Mouse (Mus musculus): Measurements from ENCODE around the gene Irs3. TPM values are rescaled to one million over a fixed set of nuclear protein-coding genes. Genes with fewer than 3 reads are reported as not detected.

The Irs3 gene
- polyA plus RNA-seq (2015; fragmentation: Illumina TruSeq; extraction: RNeasy Lipid Tissue Mini Kit (QIAGEN cat#74804); ENCODE audit: insufficient read depth, low replicate concordance): 0.64 TPM

DNA sequence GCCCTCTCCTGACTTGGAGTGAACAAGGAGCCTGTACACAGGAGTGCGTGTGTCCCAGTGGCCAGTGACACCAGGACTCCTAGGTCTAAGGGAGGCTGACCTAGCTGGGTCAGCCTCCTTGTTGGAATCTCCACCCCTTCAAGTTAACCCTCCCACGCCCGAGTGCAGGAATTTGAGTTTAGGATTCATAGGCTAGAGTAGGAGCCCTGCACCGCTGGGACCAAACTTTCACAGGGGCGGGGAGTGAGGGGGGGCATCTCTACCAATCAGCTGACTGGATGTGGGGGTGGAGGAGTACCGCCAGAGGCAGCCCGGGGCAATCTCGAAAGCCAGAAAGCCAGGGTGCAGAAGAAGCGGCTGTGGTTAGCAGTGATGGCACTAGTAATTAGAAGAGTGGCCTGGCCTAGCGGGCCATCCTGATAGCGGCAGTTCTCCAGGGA, at the start of gene Irs3:
Gene Irs3 (minus strand): TSS at position 63 of the 440 bp plus-strand sequence.

DNA sequence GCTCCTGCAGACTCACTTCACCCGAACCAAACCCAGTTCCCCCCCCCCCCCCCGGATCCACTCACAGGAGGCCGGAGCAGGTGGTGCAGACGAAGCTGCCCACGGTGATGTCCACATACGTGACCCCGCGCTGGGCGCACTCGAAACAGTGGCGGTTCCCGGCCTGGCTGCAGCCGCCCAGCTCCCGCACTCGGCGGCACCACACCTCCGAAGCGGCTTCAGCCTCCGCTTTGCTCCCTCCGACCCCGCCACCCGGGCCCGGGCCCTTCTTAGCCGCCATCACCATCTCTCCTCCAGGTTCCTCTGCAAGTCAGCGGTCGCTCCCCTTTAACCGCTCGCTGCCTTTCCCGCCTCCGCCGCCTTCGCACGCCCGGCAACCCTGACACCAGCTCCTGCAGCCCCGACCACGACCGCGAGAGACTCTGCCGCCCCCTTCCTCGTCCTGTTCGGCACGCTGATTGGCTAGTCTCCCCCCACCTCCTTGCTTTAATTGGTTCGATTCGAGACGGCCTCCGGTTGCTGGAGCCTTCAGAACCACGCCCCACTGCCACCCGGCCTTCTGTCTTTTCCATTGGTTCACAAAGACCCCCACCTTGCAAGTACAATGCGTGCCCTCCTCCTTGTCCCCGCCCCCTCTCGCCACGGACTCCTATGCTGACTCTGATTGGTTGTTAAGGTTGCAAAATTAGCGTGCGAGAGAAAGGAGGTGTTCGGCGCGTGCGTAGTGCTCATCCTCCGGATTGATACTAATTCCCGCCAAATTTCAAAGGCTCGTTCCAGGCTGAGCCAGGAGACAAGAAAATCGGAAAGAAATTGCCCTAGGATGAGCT, 39.0 kb upstream of the Irs3 start, which contains the start of gene Agfg2:
Gene Agfg2 (minus strand): TSS at position 433 of the 830 bp plus-strand sequence.

DNA sequence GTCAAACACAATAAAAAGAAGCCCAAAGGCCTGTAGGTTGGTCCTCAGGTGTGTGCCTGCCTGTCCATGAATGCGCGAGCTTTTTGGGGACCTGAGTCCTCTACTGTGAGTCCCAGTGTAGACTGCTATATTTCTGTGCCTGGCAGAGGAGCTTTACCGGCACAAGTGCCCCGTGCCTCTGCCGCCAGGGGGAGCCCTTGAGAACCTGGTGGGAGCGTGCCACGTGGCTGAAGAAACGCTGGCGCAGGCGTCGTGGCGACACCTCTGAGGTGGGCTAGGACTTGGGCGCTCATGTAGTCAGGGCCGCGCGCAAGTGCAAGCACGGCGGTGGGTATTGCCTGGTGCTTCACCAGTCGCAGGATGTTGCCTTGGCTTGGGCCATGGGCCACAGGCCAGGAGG, 4.5 kb downstream of the Irs3 start, which contains the start of gene Sap25:
Gene Sap25 (plus strand): TSS at position 281 of the 400 bp plus-strand sequence.

DNA sequence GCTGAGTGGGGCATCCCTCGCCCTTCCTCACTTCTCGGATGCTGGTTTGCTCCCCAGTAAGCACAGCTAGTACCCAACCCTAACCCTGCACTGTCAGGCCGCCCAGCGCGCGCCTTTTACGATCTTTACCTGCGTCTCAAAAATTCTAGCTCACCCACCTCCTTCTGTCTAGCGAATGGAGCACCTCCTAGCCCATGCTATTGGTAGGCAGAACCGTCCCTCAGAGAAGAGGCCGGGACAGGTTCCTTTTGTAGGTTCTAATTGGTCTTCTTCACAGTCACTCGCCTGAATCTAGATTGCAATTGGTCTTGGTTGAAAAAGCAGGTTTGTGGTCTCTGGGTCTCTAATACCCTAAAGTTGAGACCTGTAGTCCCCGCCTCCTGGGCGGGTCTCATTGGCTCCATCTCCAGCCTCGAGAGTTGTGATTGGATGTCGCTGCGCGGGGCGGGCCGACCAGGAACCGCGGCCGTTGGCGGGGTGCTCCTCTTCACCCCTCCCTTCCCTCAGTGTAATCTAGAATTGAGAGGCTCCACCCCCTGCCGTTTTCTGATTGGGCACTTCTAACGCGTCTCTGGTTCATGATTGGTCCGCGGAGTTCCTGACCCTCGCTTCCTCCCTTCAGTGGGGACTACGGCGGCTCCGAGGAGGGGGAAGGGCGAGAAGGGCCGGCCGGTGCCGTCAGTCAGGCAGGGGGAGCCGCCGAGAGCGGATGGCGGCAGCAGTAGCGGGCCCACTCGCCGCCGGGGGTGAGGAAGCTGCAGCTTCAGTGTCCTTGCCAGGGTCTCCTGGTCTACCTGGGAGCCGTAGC, 16.8 kb downstream of the Irs3 start, which contains the start of the genes Fbxo24, Lrch4 and Gm20605:
Gene Fbxo24 (minus strand): TSS at position 505 of the 808 bp plus-strand sequence.
Gene Lrch4 (plus strand): TSS at position 624 of the 808 bp plus-strand sequence.
Gene Gm20605 (plus strand): TSS at position 678 of the 808 bp plus-strand sequence.

DNA sequence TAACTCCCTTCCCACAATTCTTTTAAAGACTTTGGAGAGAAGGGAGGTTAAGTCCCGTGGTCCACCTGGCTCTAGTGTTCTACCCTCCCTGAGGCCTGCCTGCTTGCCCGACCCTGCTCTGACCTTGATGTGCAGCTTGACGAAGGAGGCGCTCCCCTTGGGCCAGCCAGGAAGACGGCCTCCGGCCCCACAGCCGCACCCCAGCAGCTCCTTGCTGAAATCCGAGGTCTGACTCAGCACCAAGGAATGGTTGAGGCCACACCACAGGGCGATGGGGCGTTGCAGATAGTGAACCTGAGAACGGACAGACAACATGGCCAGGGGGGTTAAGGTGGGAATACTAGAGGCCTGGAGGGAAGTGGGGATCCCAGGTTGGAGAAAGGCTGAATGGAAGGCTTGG, 32.0 kb downstream of the Irs3 start, which contains the start of gene Pcolce:
Gene Pcolce (minus strand): TSS at position 235 of the 400 bp plus-strand sequence.

DNA sequence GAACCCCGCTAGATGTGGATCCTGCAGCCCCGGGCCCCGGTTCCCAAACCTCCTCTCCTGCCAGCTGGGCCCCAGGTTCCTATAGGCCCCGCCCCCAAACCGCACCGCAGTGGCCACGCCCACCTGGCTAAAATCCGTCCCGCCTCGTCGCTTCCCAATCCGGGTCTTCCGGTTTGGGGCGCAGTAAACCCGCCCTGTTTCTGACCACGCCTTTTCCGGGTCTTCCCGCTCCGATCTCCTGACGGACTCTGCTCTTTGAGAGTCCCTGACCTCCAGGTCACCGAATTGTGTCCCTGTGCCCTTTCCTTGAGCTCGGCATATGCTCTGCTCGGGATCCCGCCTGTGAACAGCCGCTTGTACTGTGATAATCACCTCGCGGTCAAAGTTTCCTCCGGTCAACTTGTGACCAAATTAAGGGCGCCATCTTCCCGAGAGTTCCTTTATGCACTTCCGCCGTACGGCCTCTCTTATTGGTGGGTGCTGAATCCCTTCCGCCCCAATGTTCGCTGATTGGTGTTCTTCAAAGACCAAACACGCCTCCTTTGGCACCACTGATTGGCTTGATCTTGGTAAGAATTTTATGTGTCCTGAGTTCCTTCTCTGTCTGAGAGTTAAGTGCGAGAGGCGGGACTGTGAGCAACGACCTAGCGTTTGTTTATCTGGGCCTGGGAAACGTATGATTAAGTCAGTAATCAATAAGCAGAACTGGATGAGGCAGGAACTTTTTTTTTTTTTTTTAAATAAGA, 44.7 kb downstream of the Irs3 start, which contains the start of gene Mospd3:
Gene Mospd3 (minus strand): TSS at position 440 of the 746 bp plus-strand sequence.

Other genes starting within 250 kb of the Irs3 start
- gene Zan, start 168.7 kb downstream of the Irs3 start, polyA plus RNA-seq (2015; fragmentation: Illumina TruSeq; extraction: RNeasy Lipid Tissue Mini Kit (QIAGEN cat#74804); ENCODE audit: insufficient read depth, low replicate concordance): not detected
- gene Pop7, start 143.2 kb downstream of the Irs3 start, polyA plus RNA-seq (2015; fragmentation: Illumina TruSeq; extraction: RNeasy Lipid Tissue Mini Kit (QIAGEN cat#74804); ENCODE audit: insufficient read depth, low replicate concordance): 5.8 TPM
- 17.4 TPM for gene Gigyf1, start 127.2 kb downstream of the Irs3 start, polyA plus RNA-seq (2015; fragmentation: Illumina TruSeq; extraction: RNeasy Lipid Tissue Mini Kit (QIAGEN cat#74804); ENCODE audit: insufficient read depth, low replicate concordance)
- gene Epo, start 112.5 kb downstream of the Irs3 start, polyA plus RNA-seq (2015; fragmentation: Illumina TruSeq; extraction: RNeasy Lipid Tissue Mini Kit (QIAGEN cat#74804); ENCODE audit: insufficient read depth, low replicate concordance): not detected
- 75.7 TPM for gene Gnb2, start 112.2 kb downstream of the Irs3 start, polyA plus RNA-seq (2015; fragmentation: Illumina TruSeq; extraction: RNeasy Lipid Tissue Mini Kit (QIAGEN cat#74804); ENCODE audit: insufficient read depth, low replicate concordance)
- not detected for gene Actl6b, start 92.2 kb downstream of the Irs3 start, polyA plus RNA-seq (2015; fragmentation: Illumina TruSeq; extraction: RNeasy Lipid Tissue Mini Kit (QIAGEN cat#74804); ENCODE audit: insufficient read depth, low replicate concordance)
- gene Tfr2, start 75.9 kb downstream of the Irs3 start, polyA plus RNA-seq (2015; fragmentation: Illumina TruSeq; extraction: RNeasy Lipid Tissue Mini Kit (QIAGEN cat#74804); ENCODE audit: insufficient read depth, low replicate concordance): 0.90 TPM
- 12.5 TPM for gene Mospd3, start 44.7 kb downstream of the Irs3 start, polyA plus RNA-seq (2015; fragmentation: Illumina TruSeq; extraction: RNeasy Lipid Tissue Mini Kit (QIAGEN cat#74804); ENCODE audit: insufficient read depth, low replicate concordance)
- 39.5 TPM for gene Pcolce, start 31.9 kb downstream of the Irs3 start, polyA plus RNA-seq (2015; fragmentation: Illumina TruSeq; extraction: RNeasy Lipid Tissue Mini Kit (QIAGEN cat#74804); ENCODE audit: insufficient read depth, low replicate concordance)
- not detected for gene Fbxo24, start 16.7 kb downstream of the Irs3 start, polyA plus RNA-seq (2015; fragmentation: Illumina TruSeq; extraction: RNeasy Lipid Tissue Mini Kit (QIAGEN cat#74804); ENCODE audit: insufficient read depth, low replicate concordance)
- 29.7 TPM for gene Lrch4, start 16.6 kb downstream of the Irs3 start, polyA plus RNA-seq (2015; fragmentation: Illumina TruSeq; extraction: RNeasy Lipid Tissue Mini Kit (QIAGEN cat#74804); ENCODE audit: insufficient read depth, low replicate concordance)
- gene Gm20605, start 16.5 kb downstream of the Irs3 start, polyA plus RNA-seq (2015; fragmentation: Illumina TruSeq; extraction: RNeasy Lipid Tissue Mini Kit (QIAGEN cat#74804); ENCODE audit: insufficient read depth, low replicate concordance): 19.4 TPM
- 45.6 TPM for gene Sap25, start 4.4 kb downstream of the Irs3 start, polyA plus RNA-seq (2015; fragmentation: Illumina TruSeq; extraction: RNeasy Lipid Tissue Mini Kit (QIAGEN cat#74804); ENCODE audit: insufficient read depth, low replicate concordance)
- gene Agfg2, start 39.0 kb upstream of the Irs3 start, polyA plus RNA-seq (2015; fragmentation: Illumina TruSeq; extraction: RNeasy Lipid Tissue Mini Kit (QIAGEN cat#74804); ENCODE audit: insufficient read depth, low replicate concordance): 8.7 TPM
- gene Nyap1, start 95.9 kb upstream of the Irs3 start, polyA plus RNA-seq (2015; fragmentation: Illumina TruSeq; extraction: RNeasy Lipid Tissue Mini Kit (QIAGEN cat#74804); ENCODE audit: insufficient read depth, low replicate concordance): 0.19 TPM
- 31.3 TPM for gene Tsc22d4, start 100.0 kb upstream of the Irs3 start, polyA plus RNA-seq (2015; fragmentation: Illumina TruSeq; extraction: RNeasy Lipid Tissue Mini Kit (QIAGEN cat#74804); ENCODE audit: insufficient read depth, low replicate concordance)
- gene Ppp1r35, start 133.1 kb upstream of the Irs3 start, polyA plus RNA-seq (2015; fragmentation: Illumina TruSeq; extraction: RNeasy Lipid Tissue Mini Kit (QIAGEN cat#74804); ENCODE audit: insufficient read depth, low replicate concordance): 5.9 TPM
- gene Mepce, start 141.9 kb upstream of the Irs3 start, polyA plus RNA-seq (2015; fragmentation: Illumina TruSeq; extraction: RNeasy Lipid Tissue Mini Kit (QIAGEN cat#74804); ENCODE audit: insufficient read depth, low replicate concordance): 37.2 TPM
- gene Zcwpw1, start 142.1 kb upstream of the Irs3 start, polyA plus RNA-seq (2015; fragmentation: Illumina TruSeq; extraction: RNeasy Lipid Tissue Mini Kit (QIAGEN cat#74804); ENCODE audit: insufficient read depth, low replicate concordance): 34.2 TPM
- 50.0 TPM for gene Pilra, start 190.6 kb upstream of the Irs3 start, polyA plus RNA-seq (2015; fragmentation: Illumina TruSeq; extraction: RNeasy Lipid Tissue Mini Kit (QIAGEN cat#74804); ENCODE audit: insufficient read depth, low replicate concordance)
- gene Pilrb1, start 212.4 kb upstream of the Irs3 start, polyA plus RNA-seq (2015; fragmentation: Illumina TruSeq; extraction: RNeasy Lipid Tissue Mini Kit (QIAGEN cat#74804); ENCODE audit: insufficient read depth, low replicate concordance): 59.4 TPM
- 53.7 TPM for gene Pilrb2, start 226.1 kb upstream of the Irs3 start, polyA plus RNA-seq (2015; fragmentation: Illumina TruSeq; extraction: RNeasy Lipid Tissue Mini Kit (QIAGEN cat#74804); ENCODE audit: insufficient read depth, low replicate concordance)

Measured in spleen, adult 10 weeks (tissue).